Mouse (Mus musculus): ENCODE results near the gene Ntmt1. TPM values are rescaled to one million over a fixed set of nuclear protein-coding genes. Genes with fewer than 3 reads are reported as not detected.

The Ntmt1 gene
- total RNA-seq (2017), result 21.2 and 22.6 TPM in 2 replicates

GRCm38 (mm10) chr2:30807648-30808295 is at the start of gene Ntmt1:
Ntmt1 (plus strand) TSS chr2:30807826.
- ATAC-seq (replicated peaks in 1 of 2; ENCODE audit: insufficient read depth in 1 of 2, low FRiP score in 2 of 2, low TSS enrichment in 1 of 2, low read depth in 1 of 2, poor library complexity in 2 of 2, severe bottlenecking in 2 of 2), result peak; percentile 97 to 98

DNA sequence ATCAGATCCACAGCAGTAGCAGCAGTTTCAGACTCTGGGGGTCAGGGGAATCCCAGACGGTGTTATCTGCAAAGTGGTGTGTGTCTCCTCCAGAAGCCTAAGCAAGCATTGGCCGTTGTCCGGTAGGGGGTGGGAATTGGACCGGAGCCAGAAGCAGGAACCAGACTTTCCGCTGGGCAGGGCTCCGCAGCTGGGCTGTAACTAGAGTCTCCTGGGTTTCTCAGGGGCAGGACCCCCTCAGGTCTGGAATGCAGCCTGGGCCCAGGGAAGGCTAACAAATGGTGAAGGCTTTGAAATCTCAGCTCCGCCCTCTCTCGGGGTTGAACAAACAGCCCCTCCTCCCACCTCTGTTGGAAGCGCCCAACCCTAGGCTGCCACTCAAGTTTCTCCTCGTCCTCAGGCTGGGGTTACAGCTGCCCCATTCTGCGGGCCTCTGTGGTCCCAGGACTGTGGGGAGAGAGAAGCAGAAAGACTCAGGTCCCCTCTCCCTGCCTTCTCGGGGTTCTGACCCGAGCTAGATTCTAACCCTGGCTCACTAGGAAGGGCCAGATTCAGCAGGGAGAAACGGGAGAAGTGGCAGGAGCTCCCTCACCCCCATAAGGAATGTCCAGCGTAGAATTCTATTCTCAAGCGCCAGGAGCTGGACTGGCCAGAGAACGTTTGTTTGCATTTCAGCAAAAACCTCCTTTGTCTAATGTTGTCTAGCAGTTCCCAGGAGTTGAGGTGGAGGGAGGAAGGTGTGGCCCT is 49.1 kb upstream of the Ntmt1 start:
- no peak for ATAC-seq (replicated peaks in 1 of 2; ENCODE audit: insufficient read depth in 1 of 2, low FRiP score in 2 of 2, low TSS enrichment in 1 of 2, low read depth in 1 of 2, poor library complexity in 2 of 2, severe bottlenecking in 2 of 2)

GRCm38 (mm10) chr2:30759088-30759374 is 48.6 kb upstream of the Ntmt1 start:
- ATAC-seq (replicated peaks in 1 of 2; ENCODE audit: insufficient read depth in 1 of 2, low FRiP score in 2 of 2, low TSS enrichment in 1 of 2, low read depth in 1 of 2, poor library complexity in 2 of 2, severe bottlenecking in 2 of 2), result no peak

DNA sequence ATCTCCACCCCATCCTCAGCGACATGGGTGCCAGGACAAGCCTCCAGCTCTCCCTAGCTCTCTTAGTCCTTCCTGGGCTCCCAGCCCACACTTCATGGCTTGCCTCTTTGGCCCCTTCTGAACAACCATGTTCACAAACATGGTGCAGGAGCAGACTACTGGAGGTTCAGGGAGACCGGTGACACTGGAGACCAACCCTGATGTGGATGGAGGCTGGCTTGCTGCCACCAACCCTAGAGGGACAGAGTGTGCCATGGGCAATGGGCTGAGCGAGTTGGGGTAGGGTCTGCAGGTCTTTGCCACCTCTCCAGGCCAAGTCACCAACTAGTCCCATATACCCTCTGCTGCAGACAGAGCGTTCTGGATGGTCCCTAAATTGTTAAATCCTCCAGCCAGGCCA is 48.2 kb upstream of the Ntmt1 start:
- ATAC-seq (replicated peaks in 1 of 2; ENCODE audit: insufficient read depth in 1 of 2, low FRiP score in 2 of 2, low TSS enrichment in 1 of 2, low read depth in 1 of 2, poor library complexity in 2 of 2, severe bottlenecking in 2 of 2), result no peak

- ATAC-seq (replicated peaks in 1 of 2; ENCODE audit: insufficient read depth in 1 of 2, low FRiP score in 2 of 2, low TSS enrichment in 1 of 2, low read depth in 1 of 2, poor library complexity in 2 of 2, severe bottlenecking in 2 of 2), result no peak
Measured at GRCm38 (mm10) chr2:30759858-30760547, 47.6 kb upstream of the Ntmt1 start.

- no peak for ATAC-seq (replicated peaks in 1 of 2; ENCODE audit: insufficient read depth in 1 of 2, low FRiP score in 2 of 2, low TSS enrichment in 1 of 2, low read depth in 1 of 2, poor library complexity in 2 of 2, severe bottlenecking in 2 of 2)
Measured at GRCm38 (mm10) chr2:30760706-30761105, 46.9 kb upstream of the Ntmt1 start.

GRCm38 (mm10) chr2:30766446-30766845 is 41.2 kb upstream of the Ntmt1 start:
- no peak for ATAC-seq (replicated peaks in 1 of 2; ENCODE audit: insufficient read depth in 1 of 2, low FRiP score in 2 of 2, low TSS enrichment in 1 of 2, low read depth in 1 of 2, poor library complexity in 2 of 2, severe bottlenecking in 2 of 2)

DNA sequence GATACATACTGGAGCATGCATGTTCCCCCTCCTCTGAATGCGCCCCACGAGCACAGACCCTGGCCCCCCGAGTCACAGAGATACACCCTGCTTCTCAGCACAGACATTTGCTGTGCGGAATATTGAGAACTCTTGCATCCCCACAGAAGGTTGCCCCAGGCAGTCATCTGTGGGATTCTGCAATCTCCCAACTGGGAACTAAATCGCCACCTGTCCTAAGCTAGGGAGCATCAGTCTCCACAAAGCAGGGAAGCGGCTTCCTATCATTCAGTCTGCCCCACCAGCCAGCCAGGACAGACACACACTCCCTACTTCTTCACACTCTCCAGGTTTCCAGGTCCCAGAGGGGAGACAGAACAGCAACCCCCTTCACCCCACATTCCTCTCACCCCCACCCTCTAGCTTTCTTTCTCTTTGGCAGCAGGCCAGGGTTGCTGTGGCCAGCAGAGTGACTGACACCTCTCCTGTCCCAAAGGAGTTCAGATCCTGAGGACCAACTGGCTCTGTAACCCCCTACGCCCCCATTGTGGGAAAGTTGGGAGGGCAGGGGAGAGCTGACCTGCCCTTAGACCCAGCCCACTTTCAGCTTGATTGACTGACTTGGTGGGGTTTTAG is 39.9 kb upstream of the Ntmt1 start:
- no peak for ATAC-seq (replicated peaks in 1 of 2; ENCODE audit: insufficient read depth in 1 of 2, low FRiP score in 2 of 2, low TSS enrichment in 1 of 2, low read depth in 1 of 2, poor library complexity in 2 of 2, severe bottlenecking in 2 of 2)

DNA sequence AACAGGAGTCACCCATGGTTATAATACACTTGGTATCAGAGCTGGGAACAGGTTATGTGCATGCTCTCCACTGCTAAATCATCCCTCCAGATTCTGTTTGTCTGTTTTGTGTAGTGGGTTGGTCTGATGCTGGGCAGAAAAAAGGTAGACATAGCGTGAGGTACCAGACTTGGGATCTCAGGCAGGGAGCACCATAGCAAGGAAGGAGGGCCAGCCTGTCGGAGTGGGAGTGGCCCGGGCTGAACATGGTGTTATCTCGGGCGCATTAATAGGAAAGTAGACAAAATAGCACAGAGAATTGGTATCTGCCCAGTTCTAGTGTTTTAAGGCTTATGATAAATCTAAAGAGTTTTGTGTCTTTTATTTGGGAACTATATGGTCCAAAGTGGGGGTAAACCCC is 39.1 kb upstream of the Ntmt1 start:
- ATAC-seq (replicated peaks in 1 of 2; ENCODE audit: insufficient read depth in 1 of 2, low FRiP score in 2 of 2, low TSS enrichment in 1 of 2, low read depth in 1 of 2, poor library complexity in 2 of 2, severe bottlenecking in 2 of 2), result no peak

DNA sequence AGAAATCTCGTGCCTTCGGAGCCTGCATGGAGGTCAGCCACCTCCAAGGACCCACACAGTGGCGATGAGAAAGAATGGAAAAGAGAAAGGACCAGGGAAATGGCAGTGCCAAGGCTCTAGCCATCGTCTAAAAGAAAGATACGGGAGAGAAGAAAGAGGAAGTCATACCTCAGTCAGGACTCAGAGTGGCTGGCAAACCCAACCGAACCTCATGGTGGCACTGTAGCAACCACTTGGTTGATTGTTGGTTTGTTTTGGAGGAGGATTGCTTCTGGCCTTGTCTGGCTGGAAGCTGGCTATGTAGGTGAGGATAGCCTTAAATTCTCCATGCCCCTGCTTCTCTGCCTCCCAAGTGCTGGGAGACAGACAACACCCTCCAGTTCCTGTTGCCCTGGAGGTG is 38.4 kb upstream of the Ntmt1 start:
- peak; percentile 71 to 80 for ATAC-seq (replicated peaks in 1 of 2; ENCODE audit: insufficient read depth in 1 of 2, low FRiP score in 2 of 2, low TSS enrichment in 1 of 2, low read depth in 1 of 2, poor library complexity in 2 of 2, severe bottlenecking in 2 of 2)

DNA sequence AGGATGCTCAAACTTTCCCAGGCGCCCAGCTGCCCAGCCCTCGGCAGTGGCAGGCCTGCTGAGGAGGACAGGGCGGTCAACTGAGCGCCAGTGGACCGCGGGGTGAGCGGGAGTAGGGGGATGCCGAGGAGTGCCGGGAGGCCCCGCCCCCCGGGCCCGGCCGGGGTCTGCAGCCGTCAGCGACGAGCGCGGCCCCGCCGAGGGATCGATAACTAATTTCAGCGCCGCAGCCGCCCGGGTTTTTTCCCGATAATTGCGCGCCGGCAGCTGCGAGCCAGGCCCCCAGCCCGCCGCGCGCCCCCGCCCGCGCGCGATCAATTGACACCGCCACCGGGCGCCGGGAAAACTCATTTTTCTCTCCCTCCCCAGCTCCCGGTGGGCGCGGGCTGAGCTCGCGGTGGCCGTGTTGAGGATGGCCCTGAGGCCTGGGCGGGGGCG is 36.2 kb upstream of the Ntmt1 start:
- ATAC-seq (replicated peaks in 1 of 2; ENCODE audit: insufficient read depth in 1 of 2, low FRiP score in 2 of 2, low TSS enrichment in 1 of 2, low read depth in 1 of 2, poor library complexity in 2 of 2, severe bottlenecking in 2 of 2), result no peak

- ATAC-seq (replicated peaks in 1 of 2; ENCODE audit: insufficient read depth in 1 of 2, low FRiP score in 2 of 2, low TSS enrichment in 1 of 2, low read depth in 1 of 2, poor library complexity in 2 of 2, severe bottlenecking in 2 of 2), result peak; percentile 39 to 65
Measured at GRCm38 (mm10) chr2:30771806-30772460, 35.7 kb upstream of the Ntmt1 start.

- no peak for ATAC-seq (replicated peaks in 1 of 2; ENCODE audit: insufficient read depth in 1 of 2, low FRiP score in 2 of 2, low TSS enrichment in 1 of 2, low read depth in 1 of 2, poor library complexity in 2 of 2, severe bottlenecking in 2 of 2)
Measured at GRCm38 (mm10) chr2:30772581-30773312, 34.9 kb upstream of the Ntmt1 start.

DNA sequence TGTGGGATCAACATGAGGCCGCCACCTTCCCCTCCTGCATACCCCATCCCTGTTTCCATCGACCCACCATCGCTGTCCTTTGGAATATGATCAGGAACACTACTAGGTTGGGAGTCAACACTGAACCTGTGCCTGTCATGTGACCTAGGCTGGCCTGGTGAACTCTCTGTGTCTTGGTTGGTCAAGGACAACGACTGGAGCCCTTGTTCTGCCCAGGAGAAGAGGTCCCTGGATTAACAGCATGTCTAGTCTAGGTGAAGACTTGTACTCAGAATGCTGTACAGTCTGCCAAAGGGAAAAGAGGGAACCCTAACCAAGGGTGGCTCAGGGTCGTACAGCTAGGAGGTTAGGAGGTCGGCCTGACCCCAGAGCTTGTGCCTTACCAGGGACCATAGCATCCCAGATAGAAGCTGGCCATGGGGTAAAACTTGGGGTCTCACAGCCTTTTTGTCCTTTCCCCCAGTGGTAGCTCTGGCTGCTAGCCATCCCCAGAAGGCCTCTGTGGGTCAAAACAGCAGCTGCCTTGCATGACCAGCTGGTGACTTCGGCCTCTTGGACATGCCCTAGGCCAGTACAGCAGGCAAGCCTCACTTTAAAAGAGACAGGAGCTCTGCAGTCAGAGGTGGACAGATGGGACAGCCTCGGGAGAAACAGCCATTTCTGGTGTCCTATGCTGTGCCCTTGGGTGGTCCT is 34.2 kb upstream of the Ntmt1 start:
- no peak for ATAC-seq (replicated peaks in 1 of 2; ENCODE audit: insufficient read depth in 1 of 2, low FRiP score in 2 of 2, low TSS enrichment in 1 of 2, low read depth in 1 of 2, poor library complexity in 2 of 2, severe bottlenecking in 2 of 2)

DNA sequence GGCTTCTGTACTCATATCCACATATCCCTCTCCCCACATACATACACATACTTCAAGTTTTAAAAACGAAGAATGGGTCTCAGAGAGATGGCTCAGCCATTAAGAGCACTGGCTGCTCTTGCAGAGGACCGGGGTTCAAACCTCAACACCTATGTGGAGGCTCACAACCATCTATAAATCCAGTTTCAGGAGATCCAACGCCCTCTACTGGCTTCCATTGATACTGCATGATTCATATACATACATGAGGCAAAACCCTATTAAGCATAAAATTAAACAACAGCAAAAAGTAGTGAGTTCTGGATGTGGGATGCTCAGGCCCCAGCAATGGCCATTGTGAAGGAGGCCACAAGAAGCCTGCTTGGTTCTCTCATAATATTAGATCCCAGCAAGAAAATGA is 31.7 kb upstream of the Ntmt1 start:
- ATAC-seq (replicated peaks in 1 of 2; ENCODE audit: insufficient read depth in 1 of 2, low FRiP score in 2 of 2, low TSS enrichment in 1 of 2, low read depth in 1 of 2, poor library complexity in 2 of 2, severe bottlenecking in 2 of 2), result no peak

GRCm38 (mm10) chr2:30777266-30777665 is 30.4 kb upstream of the Ntmt1 start:
- ATAC-seq (replicated peaks in 1 of 2; ENCODE audit: insufficient read depth in 1 of 2, low FRiP score in 2 of 2, low TSS enrichment in 1 of 2, low read depth in 1 of 2, poor library complexity in 2 of 2, severe bottlenecking in 2 of 2), result no peak

- ATAC-seq (replicated peaks in 1 of 2; ENCODE audit: insufficient read depth in 1 of 2, low FRiP score in 2 of 2, low TSS enrichment in 1 of 2, low read depth in 1 of 2, poor library complexity in 2 of 2, severe bottlenecking in 2 of 2), result no peak
Measured at GRCm38 (mm10) chr2:30778235-30778634, 29.4 kb upstream of the Ntmt1 start.

Measured in hematopoietic stem cell, adult 5-6 weeks (primary cell).